Mouse (Mus musculus) erythroblast, embryonic 14.5 days (primary cell): ENCODE results near the gene Mak.

Experiments used
- GATA1 ChIP-seq: IDR thresholded peaks from 2 replicates; pipeline ENCODE4 v1.6.1; 2012; ENCODE audit warnings: low read length, inconsistent platforms, mixed read lengths
- TAL1 ChIP-seq: IDR thresholded peaks from 3 replicates; pipeline ENCODE4 v1.6.1; 2012; ENCODE audit warnings: low read length, inconsistent platforms, mixed read lengths

- TF ChIP-seq TAL1 (no peak), GATA1 (no peak)
These were observed 11.8 kb upstream of the Mak start for GRCm38 (mm10) chr13:41091271-41091670.
